Mouse (Mus musculus) thymus, postnatal 0 days (tissue): Measurements from ENCODE around the gene Ankrd13b. TPM values are rescaled to one million over a fixed set of nuclear protein-coding genes. Genes with fewer than 3 reads are reported as not detected.

Experiments
- DNase-seq: peaks from one replicate; pipeline ENCODE4 v3.0.0-alpha.2; 2015; ENCODE audit warnings: low spot score
- polyA plus RNA-seq: library from polyadenylated mRNA; unstranded; fragments of >200 nt; fragmentation: Nextera tagmentation; extraction: Ambion mirVana; gene quantifications from 2 replicates; pipeline ENCODE4 v1.2.1, GENCODE M21; 2015

The Ankrd13b gene
- polyA plus RNA-seq, 1 experiment from 2014 or later, result 3.1 TPM

DNA sequence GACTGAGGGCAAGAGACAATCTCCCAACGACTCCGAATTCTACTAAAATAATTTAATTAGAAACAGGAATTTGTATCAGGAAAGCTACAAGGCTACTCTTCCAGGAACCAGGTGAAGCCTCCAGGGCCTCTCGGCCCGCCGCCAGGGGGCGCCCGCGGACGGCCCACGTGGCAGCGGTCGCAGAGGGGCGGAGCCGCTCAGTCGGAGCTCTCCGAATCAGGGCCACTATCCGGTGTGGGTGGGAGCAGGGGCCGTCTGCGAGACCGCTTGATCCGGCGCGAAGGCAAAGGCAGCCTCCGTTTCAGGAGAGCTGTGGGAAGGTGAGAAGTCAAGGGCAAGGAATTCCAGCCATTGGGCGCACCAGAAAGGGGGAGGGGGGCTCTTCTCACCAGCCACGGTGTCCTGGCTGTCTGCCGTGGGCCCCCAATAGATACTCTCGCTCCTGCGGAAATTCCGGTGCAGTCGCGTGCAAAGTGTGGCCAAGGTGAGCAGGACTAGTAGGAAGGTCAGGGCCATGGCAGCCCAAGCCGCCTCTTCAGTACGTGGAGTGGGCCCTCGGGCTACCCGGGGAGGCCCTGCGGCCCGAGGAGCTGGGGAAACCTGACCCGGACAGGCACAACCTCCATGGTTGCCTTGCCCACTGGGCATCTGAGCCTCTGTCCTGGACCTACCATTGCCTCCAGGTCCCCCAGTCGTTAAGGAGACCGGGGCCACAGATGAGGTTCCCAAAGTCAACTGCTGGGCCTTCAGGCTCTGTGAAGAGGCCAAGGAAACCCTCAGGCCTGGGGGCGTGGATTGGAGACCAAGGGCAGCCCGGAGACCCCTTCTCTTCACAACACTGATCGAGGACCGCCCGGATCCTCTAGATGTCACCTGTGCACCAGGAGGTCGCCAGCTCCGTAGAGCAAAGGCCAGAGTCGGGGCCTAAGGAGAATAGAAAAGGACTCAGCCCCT is 18.9 kb upstream of the Ankrd13b start:
- peak; percentile 89 for DNase-seq

DNA sequence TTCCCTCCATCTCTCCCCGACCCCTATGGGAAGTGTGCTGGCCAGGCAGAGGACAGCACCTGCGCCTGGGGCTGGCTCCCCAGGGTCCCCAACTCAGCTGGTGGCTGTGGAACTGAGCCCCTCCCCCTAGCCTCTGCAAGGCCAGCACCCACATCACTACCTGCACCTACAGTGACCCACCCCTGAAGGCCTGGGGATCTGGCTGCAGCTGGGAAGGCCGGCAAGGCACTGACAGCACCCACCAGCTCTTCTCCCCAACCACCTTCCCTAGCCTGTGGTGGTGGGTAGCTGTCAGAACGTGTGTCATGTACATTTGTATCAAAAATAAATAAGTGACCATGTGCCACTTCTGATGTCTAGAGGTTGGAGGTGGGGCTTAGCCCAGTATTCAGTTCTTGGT is 17.9 kb upstream of the Ankrd13b start:
- no peak for DNase-seq

DNA sequence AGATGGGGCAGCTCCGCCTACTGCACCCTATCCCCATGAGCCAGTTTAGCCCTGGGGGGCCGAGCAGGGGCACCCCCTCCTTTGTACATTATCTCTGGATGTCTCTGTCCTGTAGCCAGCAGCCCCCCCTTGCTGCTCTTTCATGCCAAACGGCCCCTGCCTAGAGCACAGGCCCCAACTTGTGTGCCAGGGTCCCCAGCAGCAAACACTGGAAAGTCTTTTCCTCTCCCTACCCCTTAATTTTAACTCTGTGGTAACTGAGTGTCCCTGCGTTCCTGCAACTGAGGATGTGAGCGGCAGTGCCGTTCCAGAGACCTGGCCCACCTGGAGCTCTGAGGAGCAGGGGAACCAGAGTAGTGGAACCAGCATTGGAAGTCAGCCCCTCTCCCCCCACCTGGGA is 17.5 kb upstream of the Ankrd13b start:
- DNase-seq, result no peak

DNA sequence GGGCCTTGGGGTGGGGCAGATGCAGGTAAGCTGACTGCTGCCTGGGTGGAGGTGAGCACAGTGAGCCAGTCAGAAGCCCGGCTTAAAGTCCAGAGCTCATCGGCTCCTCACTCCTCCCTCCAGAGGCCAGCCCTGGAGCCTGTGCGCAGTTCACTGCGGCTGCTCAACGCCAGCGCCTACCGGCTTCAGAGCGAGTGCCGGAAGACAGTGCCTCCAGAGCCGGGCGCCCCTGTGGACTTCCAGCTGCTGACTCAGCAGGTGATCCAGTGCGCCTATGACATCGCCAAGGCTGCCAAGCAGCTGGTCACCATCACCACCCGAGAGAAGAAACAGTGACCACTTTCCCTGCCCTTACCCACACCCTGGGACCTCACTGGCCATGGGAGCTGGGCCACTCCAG is 16.8 kb upstream of the Ankrd13b start:
- no peak for DNase-seq

DNA sequence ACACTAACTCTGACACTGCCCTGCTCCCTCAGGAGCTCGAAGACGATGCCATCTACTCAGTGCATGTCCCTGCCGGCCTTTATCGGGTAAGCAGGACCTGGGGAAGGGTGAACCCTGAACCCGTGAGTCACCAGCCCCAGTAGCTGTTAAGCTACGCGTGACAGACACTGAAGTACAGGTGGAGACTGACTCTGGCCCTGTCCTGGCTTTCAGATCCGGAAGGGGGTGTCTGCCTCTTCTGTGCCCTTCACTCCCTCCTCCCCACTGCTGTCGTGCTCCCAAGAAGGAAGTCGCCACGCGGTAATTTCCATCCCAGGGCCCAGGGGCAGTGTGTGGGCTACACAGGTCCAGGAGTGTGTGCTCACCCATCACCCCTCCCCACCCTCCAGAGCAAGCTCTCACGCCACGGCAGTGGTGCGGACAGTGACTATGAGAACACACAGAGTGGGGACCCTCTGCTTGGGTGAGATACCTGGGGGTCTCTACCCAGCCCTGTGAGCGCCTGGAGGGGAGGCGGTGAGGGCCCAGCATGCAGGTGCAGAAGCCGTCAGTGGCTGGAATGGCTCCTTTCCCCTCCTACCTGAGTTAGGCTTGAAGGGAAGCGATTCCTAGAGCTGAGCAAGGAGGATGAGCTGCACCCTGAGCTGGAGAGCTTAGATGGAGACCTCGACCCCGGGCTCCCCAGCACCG is 16.0 kb upstream of the Ankrd13b start:
- DNase-seq, result no peak

DNA sequence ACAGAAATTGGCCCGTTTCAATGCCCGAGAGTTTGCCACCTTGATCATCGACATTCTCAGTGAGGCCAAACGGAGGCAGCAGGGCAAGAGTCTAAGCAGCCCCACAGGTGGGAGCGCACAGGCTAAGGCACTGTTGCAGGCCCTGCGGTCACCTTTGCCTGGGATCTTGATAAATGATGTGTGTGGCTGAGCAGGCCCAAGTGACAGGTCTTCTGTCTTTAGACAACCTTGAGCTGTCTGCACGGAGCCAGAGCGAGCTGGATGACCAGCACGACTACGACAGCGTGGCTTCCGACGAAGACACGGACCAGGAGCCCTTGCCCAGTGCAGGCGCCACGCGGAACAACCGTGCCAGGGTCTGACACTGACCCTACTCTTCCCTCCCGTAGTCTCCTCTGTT is 14.9 kb upstream of the Ankrd13b start:
- DNase-seq, result no peak

DNA sequence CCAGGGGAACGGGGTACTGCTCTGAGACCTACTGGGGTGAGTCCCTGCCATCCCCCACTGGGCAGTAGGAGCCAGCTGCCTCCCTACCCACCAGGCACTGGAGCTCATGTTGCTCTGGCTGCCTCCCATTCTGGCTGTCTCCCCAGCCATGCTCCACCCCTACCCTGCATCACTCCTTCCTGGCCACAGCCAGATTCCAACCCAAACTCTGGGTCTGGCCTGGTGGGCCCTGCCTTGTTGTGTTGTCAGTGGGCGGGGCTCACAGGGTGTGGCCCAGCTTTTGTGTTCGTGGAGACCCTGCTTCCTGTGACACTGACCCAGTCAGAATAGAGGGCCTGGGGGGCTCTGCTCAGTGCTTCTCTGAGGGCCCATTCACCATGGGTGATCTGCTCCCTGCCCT is 14.0 kb upstream of the Ankrd13b start:
- DNase-seq, result no peak

DNA sequence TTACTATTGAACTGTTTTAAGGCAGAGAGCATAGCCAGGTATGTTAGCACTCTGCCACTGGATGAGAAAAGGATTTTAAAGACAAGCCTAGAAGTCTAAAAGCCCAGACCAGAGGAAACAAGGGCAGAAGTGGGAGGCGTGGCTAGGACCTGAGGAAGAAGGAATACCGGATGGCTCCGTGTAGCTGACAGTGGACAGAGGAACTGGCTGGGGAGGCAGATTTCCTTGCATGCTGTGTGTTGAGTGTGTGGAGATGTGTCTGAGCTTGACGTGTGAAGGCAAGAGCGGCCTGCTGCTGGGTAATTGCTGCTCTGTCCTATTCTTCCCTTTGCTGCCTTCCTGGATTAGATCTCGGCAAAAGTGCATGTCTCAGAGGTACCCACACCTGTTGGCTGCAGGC is 13.0 kb upstream of the Ankrd13b start:
- no peak for DNase-seq

DNA sequence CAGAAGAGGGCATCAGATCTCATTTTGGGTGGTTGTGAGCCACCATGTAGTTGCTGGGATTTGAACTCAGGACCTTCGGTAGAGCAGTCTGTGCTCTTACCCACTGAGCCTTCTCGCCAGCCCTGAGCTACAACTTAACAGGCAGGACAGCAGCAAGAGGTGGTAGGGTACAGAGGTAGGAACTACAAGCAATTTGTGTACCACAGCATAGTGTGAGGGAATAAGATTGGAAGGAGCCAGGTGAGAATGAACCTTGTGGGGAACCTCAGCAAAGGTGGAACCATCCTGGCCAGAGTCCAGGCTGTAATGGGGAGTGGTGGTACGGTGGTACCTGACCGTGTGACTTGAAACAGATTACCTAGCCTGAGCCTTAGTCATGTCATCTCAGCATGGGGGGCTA is 12.5 kb upstream of the Ankrd13b start:
- no peak for DNase-seq

DNA sequence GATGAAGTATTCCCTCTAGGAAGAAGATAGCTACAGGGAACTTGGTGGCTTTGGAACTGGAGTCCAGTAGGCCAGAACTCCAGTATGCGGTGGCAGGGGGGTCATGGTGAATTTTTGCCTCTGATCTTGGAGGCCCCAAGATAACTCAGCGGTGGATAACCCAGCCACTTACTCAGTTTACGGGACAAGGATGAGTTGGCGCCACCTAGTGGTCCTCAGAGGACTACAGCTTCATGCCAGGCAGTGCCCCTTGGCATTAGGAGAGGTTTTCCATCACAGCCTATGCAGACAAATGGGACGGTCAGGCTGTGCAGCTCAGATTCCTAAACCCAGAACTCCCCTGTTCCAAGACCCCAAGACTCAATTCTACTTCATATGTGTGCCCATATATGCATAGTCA is 11.9 kb upstream of the Ankrd13b start:
- DNase-seq, result peak; percentile 81

DNA sequence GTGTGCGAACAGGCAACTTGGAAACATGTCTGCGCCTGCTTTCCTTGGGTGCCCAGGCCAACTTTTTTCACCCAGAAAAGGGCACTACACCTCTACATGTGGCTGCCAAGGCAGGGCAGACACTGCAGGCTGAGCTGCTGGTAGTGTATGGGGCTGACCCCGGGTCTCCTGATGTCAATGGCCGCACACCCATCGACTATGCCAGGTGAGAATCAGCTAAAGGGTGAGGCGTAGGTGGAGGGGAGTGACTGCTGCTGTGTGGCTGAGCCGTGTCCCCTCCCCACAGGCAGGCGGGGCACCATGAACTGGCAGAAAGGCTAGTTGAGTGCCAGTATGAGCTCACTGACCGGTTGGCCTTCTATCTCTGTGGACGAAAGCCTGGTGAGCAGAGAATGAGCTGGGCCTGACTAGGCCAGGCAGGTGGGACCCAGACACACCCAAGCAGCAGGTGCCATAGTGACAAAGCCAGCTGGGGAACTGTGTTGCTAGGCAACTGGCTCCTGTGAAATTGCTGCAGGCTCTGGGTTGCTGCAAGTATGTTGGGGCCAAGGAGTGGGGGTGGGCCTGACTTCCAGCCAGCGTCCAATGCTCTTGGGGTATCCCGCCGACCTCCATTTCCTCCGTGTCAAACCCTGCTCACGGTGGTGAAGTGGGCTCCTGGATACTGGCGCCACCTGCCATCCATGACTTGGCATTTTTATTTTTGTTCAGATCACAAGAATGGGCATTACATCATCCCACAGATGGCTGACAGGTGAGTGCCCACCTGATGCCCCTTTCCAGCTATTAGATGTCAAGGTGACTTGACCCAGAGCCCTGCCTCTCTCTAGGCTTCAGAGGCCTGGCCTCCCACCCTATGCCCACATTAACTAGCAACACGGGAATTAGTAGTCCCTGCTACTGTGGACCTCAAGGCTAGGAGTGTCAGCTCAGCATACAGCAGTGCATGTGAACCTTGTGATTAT is 11.2 kb upstream of the Ankrd13b start:
- DNase-seq, result peak; percentile 24

DNA sequence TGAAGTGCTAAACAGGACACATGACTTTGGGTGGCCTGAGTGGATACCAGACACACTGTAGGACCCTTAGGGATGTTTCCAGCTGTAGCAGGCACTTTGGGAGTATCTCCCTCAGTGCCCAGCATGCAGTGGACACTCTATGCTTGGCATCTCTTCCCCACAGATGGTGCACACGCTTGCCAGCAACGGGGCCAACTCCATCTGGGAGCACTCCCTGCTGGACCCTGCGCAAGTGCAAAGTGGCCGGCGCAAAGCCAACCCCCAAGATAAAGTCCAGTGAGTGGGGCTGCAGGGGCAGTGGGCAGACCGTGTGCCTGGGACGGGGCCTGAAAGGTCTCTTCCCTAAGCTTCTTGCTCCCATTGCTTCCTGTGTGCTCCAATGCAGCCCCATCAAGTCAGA is 9.9 kb upstream of the Ankrd13b start:
- DNase-seq, result no peak

DNA sequence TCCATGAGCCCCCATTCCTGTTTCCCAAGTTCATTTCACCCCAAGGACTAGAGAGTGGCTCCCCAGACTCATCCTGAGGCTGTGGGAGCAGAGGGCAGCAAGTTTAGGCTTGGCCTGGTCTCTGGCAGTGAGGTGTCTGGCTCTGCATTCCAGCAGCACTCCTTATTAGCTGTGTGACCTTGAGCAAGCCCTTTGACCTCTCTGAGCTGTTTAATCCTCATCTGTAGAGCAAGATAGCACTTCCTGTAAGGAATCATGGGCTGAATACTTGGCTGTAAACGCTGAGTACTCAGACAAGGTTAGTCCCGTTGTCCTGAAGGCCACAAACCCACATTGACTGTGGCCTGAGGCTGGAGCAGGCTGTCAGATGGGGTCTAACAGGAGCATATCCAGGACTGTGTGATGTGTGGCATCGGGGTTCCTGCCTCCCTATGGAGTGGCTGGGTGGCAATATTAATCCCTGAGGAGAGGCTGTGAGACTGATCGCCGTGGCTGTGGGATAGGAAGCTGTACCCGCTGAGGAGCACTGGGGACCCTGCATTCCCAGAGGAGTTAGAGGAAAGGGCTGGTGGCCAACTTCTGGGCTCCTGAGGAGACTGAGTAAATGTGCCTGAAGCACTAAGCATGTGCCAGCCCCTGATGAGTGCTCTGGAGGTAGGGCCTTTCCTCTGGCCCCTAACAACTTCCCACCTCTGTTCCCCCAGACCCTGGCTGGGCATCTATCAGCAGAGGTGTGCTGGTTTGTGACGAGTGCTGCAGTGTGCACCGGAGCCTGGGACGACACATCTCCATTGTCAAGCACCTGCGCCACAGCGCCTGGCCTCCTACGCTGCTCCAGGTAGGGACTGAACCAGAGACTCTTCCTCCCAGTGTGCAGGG is 9.0 kb upstream of the Ankrd13b start:
- no peak for DNase-seq

DNA sequence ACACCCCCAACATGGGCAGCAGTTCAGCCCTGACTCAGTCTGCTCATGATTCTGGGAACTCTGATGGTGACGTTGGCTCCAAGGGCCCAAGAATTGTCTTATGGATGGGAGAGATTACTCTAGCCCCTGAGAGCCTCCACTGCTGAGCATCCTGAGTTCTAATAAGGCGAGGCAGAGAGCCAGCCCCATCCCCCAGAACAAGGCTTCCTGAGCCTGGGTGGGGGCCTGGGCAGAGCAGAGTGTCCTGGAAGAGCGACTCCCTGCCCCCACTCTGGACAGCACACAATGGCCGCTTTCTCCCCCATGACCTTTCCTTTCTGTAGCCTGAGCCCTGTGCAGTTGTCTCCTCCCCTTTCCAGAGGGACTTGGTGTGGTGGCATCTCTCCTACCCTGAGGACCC is 8.4 kb upstream of the Ankrd13b start:
- DNase-seq, result no peak

DNA sequence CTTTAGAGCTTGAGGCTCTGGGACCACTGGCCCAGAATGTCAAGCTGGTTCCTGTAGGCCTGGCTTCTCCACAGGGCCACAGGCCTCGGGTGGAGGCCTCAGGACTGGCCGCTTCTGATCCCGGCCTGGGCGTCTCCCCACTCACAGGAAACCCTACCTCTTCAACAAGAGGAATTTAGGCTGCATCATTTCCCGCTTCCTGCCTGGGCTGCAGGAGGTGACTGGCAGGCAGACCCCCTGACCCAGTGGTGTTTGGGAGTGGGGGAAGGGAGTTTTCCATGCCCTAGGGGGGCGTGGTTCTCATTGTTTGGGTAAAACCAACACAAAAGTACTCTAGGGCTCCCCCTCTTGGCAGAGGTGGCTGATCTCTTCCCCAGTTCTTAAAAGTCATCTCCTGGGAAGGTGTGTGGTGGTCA is 7.9 kb upstream of the Ankrd13b start:
- DNase-seq, result peak; percentile 68

DNA sequence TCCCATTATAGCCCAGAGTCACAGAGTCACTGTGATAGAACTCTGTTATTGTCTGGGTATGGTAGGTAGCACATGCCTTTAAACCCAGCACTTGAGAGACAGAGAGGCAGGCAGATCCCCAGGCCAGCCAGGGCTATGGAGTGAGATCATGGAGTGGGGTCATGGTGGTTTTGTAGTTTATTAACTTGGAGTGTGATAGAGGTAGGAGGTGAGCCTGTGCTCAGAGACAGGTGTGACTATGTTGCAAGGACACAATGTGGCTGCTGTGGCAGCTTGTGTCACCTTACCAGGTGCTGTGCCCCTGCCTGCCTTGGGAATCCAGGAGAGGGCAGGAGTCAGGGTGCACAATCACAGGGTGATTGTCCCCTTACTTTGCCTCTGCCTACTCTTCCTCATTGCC is 6.0 kb upstream of the Ankrd13b start:
- no peak for DNase-seq

DNA sequence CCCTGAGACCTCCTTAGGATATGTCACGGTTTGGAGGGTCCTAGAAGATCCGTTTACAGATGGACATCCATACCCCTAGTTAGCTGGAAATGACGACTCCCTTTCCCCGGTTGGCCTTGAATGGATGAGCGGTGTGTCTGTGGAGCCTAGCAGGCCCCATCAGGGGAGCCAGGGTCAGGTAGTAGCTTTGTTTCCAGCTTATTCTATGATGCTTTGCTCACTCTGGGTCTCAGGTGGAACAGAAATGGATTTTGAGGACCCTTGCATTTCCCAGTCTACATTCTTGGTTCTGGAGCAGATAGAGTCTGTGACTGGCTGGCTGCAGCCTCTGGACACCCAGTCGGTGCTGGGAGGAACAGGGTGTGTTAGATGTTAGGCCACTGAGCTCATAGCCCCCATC is 5.3 kb upstream of the Ankrd13b start:
- no peak for DNase-seq

DNA sequence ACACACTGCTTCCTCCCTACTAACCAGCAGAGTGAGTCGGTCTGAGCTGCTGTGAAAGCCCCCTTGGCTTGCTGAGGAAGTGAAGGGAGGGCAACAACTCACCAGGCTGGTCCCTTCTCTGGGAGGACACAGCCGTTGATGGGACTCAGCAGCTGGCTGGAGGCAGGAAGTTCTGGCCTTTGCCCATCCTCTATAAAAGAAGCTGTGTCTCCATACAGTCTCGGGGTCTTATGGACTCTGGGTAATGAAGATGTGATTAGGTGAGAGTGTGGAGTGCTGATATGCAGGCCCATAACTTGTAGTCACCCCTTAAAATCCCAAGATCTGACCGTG is 4.8 kb upstream of the Ankrd13b start:
- no peak for DNase-seq

DNA sequence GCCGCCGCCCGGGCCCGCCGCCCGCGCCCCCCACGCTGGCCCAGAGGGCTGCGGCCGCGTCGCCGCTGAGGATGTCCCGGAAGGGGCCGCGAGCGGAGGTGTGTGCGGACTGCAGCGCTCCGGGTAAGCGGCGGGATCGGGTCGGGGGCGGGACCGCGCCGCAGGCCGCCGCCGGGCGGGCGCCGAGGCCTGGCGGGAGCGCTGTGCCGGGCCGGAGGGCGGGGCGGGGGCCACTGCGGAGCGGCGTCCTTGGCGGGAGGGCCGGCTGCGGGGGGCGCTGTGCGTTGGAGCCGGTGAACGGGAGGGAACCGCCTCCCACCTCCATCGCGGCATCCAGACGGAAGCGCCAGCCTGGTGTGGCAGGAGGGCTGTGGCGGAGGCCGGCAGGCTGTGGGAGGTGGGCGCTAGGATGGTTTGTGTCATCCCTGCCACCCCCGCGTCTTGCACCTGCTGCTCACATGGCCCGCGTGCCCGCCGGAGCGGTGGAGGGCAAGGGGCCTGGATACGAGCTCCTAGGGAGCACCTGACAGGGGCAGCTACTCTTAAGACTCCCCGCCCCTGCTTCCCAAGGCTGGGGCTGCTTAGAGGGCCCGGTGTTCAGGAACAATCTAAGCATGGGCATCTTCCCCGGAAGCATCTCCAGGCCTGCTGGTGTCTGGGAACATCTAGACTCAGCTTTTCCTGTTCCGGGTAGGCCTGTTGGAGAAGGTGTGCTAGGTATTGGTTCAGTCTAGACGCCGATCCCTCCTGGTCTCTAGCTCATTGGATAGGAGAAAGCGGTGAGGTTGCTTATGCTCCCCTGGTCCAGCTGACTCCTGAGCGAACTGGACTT is 4.2 kb upstream of the Ankrd13b start, which contains the start of gene Git1:
TSS of gene Git1 (plus strand) at position 51 of the 832 bp plus-strand sequence.
- DNase-seq, result peak; percentile 48

DNA sequence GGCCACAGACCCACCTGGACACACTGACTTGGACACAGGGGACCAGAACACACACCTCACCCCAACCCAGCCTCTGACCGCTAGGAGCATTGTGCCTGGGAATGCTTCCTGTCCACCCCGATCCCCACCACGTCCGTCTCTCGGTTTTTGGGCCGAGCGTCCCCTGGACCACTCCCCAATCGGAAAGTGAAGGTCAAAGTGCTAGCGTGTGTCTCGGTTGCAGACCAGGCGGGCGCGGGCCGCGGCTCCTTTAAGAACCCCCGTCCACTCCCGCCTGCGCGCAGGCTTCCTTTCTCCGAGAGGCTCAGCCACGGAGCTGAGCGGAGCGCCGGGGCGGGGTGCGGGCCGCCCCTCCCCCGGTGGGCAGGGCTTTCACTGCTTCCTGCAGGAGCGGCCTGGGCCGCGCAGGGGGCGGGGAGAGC is 3.4 kb upstream of the Ankrd13b start:
- DNase-seq, result peak; percentile 92
